Mouse (Mus musculus) neutrophil, adult 59 days (primary cell): ENCODE measurements around the gene Olfr944. TPM values are rescaled to one million over a fixed set of nuclear protein-coding genes. Genes with fewer than 3 reads are reported as not detected.

Experiments
- total RNA-seq, 2 experiments: library from RNA; stranded (reverse); gene quantifications; 1 replicate in 1 of 2; 2 replicates in 1 of 2; pipeline ENCODE4 v1.2.4; 2023

The Olfr944 gene
- not detected for total RNA-seq

DNA sequence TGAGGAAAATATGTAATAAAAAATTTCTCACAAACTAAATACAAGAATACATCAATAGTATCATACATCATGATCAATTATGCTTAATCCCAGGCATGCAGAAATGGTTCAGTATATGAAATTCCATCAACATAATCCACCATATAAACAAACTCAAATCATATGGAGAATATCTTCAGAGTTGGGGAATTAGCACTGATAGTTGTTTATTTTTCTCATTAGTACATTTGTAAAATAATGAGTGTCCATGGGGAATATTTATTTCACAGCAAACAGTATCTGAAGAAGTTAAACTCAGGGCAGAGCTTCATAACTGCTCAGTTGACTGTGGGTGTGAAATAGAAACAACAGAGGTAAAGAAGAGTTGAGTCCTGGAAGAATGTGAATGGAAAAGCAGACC is at the start of gene Olfr944:
Olfr944 (plus strand) TSS at position 301 of the 400 bp plus-strand sequence.

DNA sequence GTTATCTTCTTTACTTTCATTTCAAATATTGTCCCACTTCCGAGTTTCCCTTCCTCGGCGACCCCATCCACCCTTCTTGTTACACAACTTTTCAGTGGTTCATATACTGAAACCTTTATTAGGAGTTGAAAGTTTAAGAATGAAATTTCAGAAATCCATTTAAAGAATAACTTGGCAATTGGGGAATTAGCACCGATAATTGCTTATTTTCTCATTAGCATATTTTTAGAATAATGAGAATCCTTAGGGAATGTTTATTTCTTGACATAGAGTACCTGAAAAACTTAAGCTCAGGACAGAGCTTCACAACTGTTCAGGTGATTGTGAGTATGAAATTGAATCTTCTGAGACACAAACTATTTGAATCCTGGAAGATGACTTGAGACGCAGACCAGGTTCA is 35.7 kb upstream of the Olfr944 start, which contains the start of gene Olfr943:
Olfr943 (plus strand) TSS at position 301 of the 400 bp plus-strand sequence.

GRCm38 (mm10) chr9:39249894-39250293 is 48.2 kb downstream of the Olfr944 start, which contains the start of gene Olfr1537:
TSS of gene Olfr1537 (minus strand) at chr9:39249994.

Other genes starting within 250 kb of the Olfr944 start
- gene Olfr933, start 229.6 kb upstream of the Olfr944 start, total RNA-seq: not detected
- gene Olfr934, start 213.6 kb upstream of the Olfr944 start, total RNA-seq: not detected
- not detected for gene Olfr935, start 202.2 kb upstream of the Olfr944 start, total RNA-seq
- not detected for gene Olfr146, start 178.5 kb upstream of the Olfr944 start, total RNA-seq
- gene Olfr937, start 137.0 kb upstream of the Olfr944 start, total RNA-seq: not detected
- not detected for gene Olfr938, start 123.0 kb upstream of the Olfr944 start, total RNA-seq
- not detected for gene Olfr27, start 73.8 kb upstream of the Olfr944 start, total RNA-seq
- not detected for gene Olfr943, start 35.6 kb upstream of the Olfr944 start, total RNA-seq
- not detected for gene Olfr1537, start 48.1 kb downstream of the Olfr944 start, total RNA-seq
- not detected for gene Olfr945, start 74.9 kb downstream of the Olfr944 start, total RNA-seq
- gene Olfr948, start 124.1 kb downstream of the Olfr944 start, total RNA-seq: not detected
- not detected for gene Olfr951, start 185.5 kb downstream of the Olfr944 start, total RNA-seq
- gene Olfr952, start 225.2 kb downstream of the Olfr944 start, total RNA-seq: not detected